Mouse (Mus musculus) limb, embryonic 11.5 days (tissue): Measurements from ENCODE around the gene Gm49387. TPM values are rescaled to one million over a fixed set of nuclear protein-coding genes. Genes with fewer than 3 reads are reported as not detected.

Experiments
- ATAC-seq: fragments of 200-750 bp; cut with Nextera tagmentation; 2 replicates; pipeline ENCODE4 v1.8.0; 2017; ENCODE audit warnings: low read depth; ENCODE audit not compliant: insufficient number of reproducible peaks, low FRiP score, low TSS enrichment
- DNase-seq: peaks from one replicate; pipeline ENCODE4 v3.0.0-alpha.2; 2015; ENCODE audit warnings: low spot score
- H3K27ac ChIP-seq: fragments of 300-500 bp; sonication (generic); replicated peaks from 2 replicates; pipeline ENCODE4 v1.5.1; 2014; ENCODE audit warnings: low read depth, mild to moderate bottlenecking, low read length
- H3K27me3 ChIP-seq: fragments of 300-500 bp; sonication (generic); 2 replicates; pipeline ENCODE4 v1.6.1; 2014; ENCODE audit warnings: mild to moderate bottlenecking, low read length, mixed read lengths; ENCODE audit not compliant: control insufficient read depth, insufficient read depth
- H3K36me3 ChIP-seq: fragments of 300-500 bp; sonication (generic); 2 replicates; pipeline ENCODE4 v1.6.1; 2014; ENCODE audit warnings: mild to moderate bottlenecking, low read length, moderate library complexity, mixed read lengths; ENCODE audit not compliant: control insufficient read depth, insufficient read depth
- H3K4me1 ChIP-seq: fragments of 300-500 bp; sonication (generic); 2 replicates; pipeline ENCODE4 v1.6.1; 2014; ENCODE audit warnings: low read length, mixed read lengths; ENCODE audit not compliant: control insufficient read depth, insufficient read depth
- H3K4me2 ChIP-seq: fragments of 300-500 bp; sonication (generic); 2 replicates; pipeline ENCODE4 v1.6.1; 2014; ENCODE audit warnings: low read depth, mild to moderate bottlenecking, moderate library complexity; ENCODE audit not compliant: severe bottlenecking
- H3K4me3 ChIP-seq: fragments of 300-500 bp; sonication (generic); 2 replicates; pipeline ENCODE4 v1.5.1; 2014; ENCODE audit warnings: low read depth, low read length
- H3K9ac ChIP-seq: fragments of 300-500 bp; sonication (generic); 2 replicates; pipeline ENCODE4 v1.6.1; 2014; ENCODE audit warnings: mild to moderate bottlenecking, low read length
- H3K9me3 ChIP-seq: fragments of 300-500 bp; sonication (generic); 2 replicates; pipeline ENCODE4 v1.6.1; 2016; ENCODE audit warnings: low read length; ENCODE audit not compliant: control insufficient read depth
- WGBS: fragments of 180-500 bp; shearing (Covaris S2); extraction: QIAGEN DNeasy Blood & Tissue Kit; methylation state at CpG from one replicate; pipeline ENCODE4 v1.1.7; 2014; 5-methylcytosine and 5-hydroxymethylcytosine counted together
- polyA plus RNA-seq: library from polyadenylated mRNA; unstranded; fragments of >200 nt; fragmentation: Nextera tagmentation; extraction: Ambion mirVana; gene quantifications from 2 replicates; pipeline ENCODE4 v1.2.1, GENCODE M21; 2014

The Gm49387 gene
- polyA plus RNA-seq, 1 experiment from 2014 or later: 1.0 TPM

DNA sequence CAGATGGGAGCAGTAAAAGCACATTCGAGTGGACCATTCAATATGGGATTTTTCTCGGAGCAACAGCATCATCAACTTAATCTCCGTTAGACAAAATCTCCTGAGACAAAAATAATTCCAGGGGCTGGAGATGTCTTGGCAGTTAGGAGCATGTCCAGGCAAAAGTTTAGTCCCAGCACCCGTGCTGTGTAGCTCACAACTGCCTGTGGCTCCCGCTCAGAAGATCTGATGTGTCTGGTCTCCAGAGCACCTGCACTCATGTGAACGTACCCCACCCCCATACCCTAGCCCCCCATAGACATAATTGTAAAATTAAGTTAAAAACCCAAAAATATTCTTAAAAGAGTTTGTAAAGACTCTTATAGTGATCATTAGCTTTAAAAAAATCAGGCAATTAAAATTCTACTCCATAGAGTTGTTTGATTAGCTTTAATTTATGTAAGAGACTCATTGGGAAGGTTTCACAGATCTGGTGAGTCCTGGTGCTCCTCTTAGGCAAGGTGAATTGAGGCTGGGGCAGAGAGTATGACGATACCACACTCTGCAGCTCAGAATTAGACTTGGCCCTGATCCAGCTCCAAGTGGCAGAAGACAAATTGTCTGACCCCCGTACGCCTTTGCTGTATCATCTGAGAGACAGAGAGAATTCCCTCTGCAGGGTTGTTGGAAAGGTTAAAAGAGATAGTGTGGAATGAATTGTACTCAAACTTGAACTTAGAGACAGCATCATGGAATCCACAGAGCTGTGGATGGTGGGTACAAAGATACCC, 62.5 kb downstream of the Gm49387 start:
- Histone ChIP-seq H3K36me3 (no peaks in the 10 kb centered on the region), H3K4me2 (no peak overlapping the region), H3K9me3 (no peaks in the 10 kb centered on the region), H3K27ac (no peak overlapping the region), H3K9ac (no peak overlapping the region), H3K4me1 (peaks cover 17% of the 10 kb centered on the region), H3K27me3 (no peaks in the 10 kb centered on the region), H3K4me3 (no peak overlapping the region)
- 54% methylated on average over 9 of the region's 9 CpGs for WGBS
- no peak for ATAC-seq
- no peak for DNase-seq

- WGBS: 42% methylated on average over 10 of the region's 10 CpGs
- ATAC-seq: no peak
- H3K27ac ChIP-seq: no peak overlapping the region
- H3K9ac ChIP-seq: no peak overlapping the region
- no peaks in the 10 kb centered on the region for H3K27me3 ChIP-seq
- peaks cover 17% of the 10 kb centered on the region for H3K4me1 ChIP-seq
- no peak overlapping the region for H3K4me3 ChIP-seq
- no peak for DNase-seq
- H3K4me2 ChIP-seq: no peak overlapping the region
- no peaks in the 10 kb centered on the region for H3K36me3 ChIP-seq
- H3K9me3 ChIP-seq: no peaks in the 10 kb centered on the region
Observed at GRCm38 (mm10) chr14:31576846-31577697, 63.6 kb downstream of the Gm49387 start.

DNA sequence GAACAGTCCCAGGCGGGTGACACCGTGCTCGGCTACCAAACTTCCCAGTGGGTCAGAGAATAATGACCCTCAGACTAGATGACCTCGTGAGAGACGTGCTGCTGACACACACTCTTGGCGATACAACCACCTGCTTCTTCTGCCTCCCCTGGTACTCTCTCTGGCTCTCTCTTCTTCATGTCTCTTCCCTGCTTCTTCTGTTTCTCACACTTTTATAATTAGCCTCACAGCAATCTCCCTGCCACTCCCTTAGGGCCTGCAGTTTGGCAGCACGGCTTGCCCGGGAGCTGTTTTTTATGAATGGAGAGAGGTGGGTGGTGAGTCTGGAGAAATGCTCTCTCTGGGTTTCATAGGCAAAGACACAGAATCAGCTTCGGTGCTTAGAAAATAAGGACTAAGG, 64.8 kb downstream of the Gm49387 start:
- peaks cover 17% of the 10 kb centered on the region for H3K4me1 ChIP-seq
- no peak overlapping the region for H3K27ac ChIP-seq
- H3K36me3 ChIP-seq: no peaks in the 10 kb centered on the region
- WGBS: 61% methylated on average over 9 of the region's 9 CpGs
- no peaks in the 10 kb centered on the region for H3K27me3 ChIP-seq
- no peak overlapping the region for H3K9ac ChIP-seq
- ATAC-seq (no peak), DNase-seq (no peak)
- no peak overlapping the region for H3K4me3 ChIP-seq
- no peak overlapping the region for H3K4me2 ChIP-seq
- H3K9me3 ChIP-seq: no peaks in the 10 kb centered on the region

GRCm38 (mm10) chr14:31574903-31575665, 65.6 kb downstream of the Gm49387 start:
- no peak overlapping the region for H3K9ac ChIP-seq
- no peaks in the 10 kb centered on the region for H3K36me3 ChIP-seq
- DNase-seq (no peak), ATAC-seq (no peak)
- no peaks in the 10 kb centered on the region for H3K9me3 ChIP-seq
- H3K4me1 ChIP-seq: peaks cover 17% of the 10 kb centered on the region
- no peak overlapping the region for H3K4me2 ChIP-seq
- H3K27me3 ChIP-seq: no peaks in the 10 kb centered on the region
- 93% methylated on average over 18 of the region's 18 CpGs for WGBS
- no peak overlapping the region for H3K4me3 ChIP-seq
- H3K27ac ChIP-seq: no peak overlapping the region

DNA sequence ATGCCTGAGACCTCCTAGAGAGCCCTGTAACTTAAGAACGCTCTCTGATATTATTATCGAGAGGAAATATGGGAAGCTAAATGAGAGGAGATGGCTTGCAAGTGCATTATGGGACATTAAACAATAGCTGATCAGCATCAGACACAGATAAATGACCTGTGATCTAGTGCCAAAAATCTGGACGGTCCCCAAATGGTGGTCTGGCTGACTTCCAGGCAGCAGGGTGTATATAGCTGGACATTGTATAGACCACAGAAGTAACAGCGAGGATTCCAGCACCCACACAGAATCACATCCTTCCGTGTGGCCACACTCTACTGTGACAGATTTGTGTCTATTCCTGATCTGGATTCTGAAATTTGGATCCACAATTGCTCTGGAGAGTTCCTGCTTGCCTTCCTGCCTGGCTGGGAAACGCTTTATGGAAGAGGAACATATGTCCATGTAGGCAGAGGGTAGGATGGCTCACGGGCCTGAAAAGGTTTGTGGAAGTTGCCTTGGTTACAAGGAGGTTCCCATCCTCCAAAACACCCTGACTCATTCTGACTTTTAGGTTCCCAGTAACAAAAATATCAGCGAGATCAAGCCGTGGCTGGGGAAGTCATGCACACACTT, 68.0 kb downstream of the Gm49387 start:
- H3K9ac ChIP-seq: no peak overlapping the region
- no peak overlapping the region for H3K27ac ChIP-seq
- no peak overlapping the region for H3K4me2 ChIP-seq
- DNase-seq: no peak
- no peaks in the 10 kb centered on the region for H3K27me3 ChIP-seq
- no peaks in the 10 kb centered on the region for H3K36me3 ChIP-seq
- no peak for ATAC-seq
- no peaks in the 10 kb centered on the region for H3K9me3 ChIP-seq
- no peak overlapping the region for H3K4me3 ChIP-seq
- H3K4me1 ChIP-seq: peaks cover 16% of the 10 kb centered on the region
- WGBS: 90% methylated on average over 9 of the region's 9 CpGs

DNA sequence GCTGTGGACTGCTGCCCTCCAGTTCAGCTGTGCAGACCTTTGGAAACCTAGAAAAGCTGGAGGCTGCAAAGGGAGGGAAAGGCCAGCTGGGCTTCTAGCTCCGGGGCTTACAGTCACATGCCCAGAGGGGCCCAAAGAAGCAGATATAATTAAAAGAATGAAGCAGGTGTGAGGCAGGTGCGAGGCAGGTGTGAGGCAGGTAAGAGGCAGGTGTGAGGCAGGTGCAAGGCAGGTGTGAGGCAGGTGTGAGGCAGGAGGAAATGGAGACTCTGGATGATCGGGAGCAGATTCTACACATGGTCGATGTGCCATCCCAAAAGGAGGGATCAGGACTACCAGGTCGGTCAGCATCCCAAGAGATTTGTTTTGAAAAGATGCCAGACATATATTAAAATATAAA, 69.3 kb downstream of the Gm49387 start:
- Histone ChIP-seq H3K9me3 (no peaks in the 10 kb centered on the region), H3K27ac (no peak overlapping the region), H3K4me1 (peaks cover 7% of the 10 kb centered on the region), H3K4me3 (no peak overlapping the region), H3K36me3 (no peaks in the 10 kb centered on the region), H3K27me3 (no peaks in the 10 kb centered on the region), H3K9ac (no peak overlapping the region), H3K4me2 (no peak overlapping the region)
- ATAC-seq (no peak), DNase-seq (no peak)
- 88% methylated on average over 5 of the region's 5 CpGs for WGBS

DNA sequence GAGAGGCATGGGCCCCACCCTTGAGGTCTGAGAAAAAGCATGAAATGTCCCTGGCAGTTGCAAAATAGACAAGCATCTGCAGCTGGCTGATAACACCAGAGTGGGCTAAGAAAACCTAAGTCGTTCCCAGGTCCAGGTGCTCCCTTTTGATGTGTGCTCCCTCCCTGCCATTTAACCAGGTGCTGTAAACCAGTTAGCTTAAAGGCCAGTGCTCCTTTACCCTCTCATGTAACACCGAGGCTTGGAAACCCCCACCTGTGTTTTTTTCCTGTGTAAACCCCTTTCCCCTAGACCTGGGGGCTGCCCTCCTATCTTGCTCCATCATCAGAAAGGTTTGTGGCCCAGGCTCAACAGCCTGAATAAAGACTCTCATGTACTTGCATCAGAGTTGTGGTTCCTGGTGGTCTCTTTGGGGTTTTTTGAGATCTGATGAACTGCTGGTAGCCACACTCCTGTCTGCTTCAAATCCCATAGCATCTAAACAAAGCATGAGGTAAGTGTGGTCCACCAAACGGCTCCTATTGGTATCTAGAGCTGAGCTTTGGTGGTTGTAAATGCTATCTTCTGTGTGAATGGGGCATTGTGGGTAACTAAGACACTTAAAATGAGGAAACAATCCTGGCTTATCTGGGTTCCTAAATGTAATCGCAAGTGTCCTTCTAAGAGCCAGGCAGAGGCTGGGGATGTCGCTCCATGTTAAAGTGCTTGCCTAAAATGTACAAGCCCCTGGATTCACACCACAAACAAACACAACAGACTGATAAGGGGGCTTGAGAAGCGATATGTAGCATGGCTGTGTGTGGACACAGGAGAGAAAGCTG, 70.3 kb downstream of the Gm49387 start:
- no peak for ATAC-seq
- 57% methylated on average over 6 of the region's 6 CpGs for WGBS

More for the DNA sequence above, 70.3 kb downstream of the Gm49387 start:
- Histone ChIP-seq H3K4me2 (no peak overlapping the region), H3K27me3 (no peaks in the 10 kb centered on the region), H3K4me3 (no peak overlapping the region), H3K27ac (no peak overlapping the region), H3K4me1 (peaks cover 1% of the 10 kb centered on the region), H3K36me3 (no peaks in the 10 kb centered on the region), H3K9ac (no peak overlapping the region), H3K9me3 (no peaks in the 10 kb centered on the region)
- DNase-seq: no peak
